Mouse (Mus musculus) ES-Bruce4 (cell line): ENCODE data around the gene Cd6.

Source experiments
- CTCF ChIP-seq: IDR thresholded peaks from one replicate; pipeline ENCODE4 v1.8.1; 2011; ENCODE audit warnings: low read depth, low read length
- EP300 ChIP-seq: IDR thresholded peaks from 2 replicates; pipeline ENCODE4 v1.6.1; 2011; ENCODE audit warnings: low read depth, low read length; ENCODE audit not compliant: insufficient read depth
- POLR2A ChIP-seq: IDR thresholded peaks from one replicate; pipeline ENCODE4 v1.8.1; 2011; ENCODE audit warnings: low read length; ENCODE audit not compliant: insufficient read depth

DNA sequence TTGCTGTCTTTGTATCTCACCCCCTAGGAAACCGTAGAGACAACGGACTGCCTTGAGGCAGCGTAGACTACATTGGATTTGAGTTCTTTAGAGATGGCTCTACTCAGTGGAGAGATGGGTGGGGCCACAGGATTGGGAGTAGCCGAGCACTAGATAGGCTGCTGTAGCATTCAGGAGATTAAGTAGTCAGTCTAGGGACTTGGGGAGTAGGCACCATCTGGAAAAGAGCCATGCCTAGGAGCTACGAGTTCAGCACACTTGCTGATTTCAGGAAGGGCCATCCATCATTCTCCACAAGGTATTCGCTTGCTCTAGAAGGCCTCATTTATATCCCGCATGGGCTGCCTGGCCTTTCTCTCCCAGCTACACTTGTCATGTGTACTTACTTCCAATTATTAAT lies 16.3 kb upstream of the Cd6 start:
- TF ChIP-seq POLR2A (no peak), CTCF (no peak), EP300 (no peak)
